Mouse (Mus musculus) bone marrow, adult 2 months (tissue): ENCODE measurements around the gene Creb5. TPM values are rescaled to one million over a fixed set of nuclear protein-coding genes. Genes with fewer than 3 reads are reported as not detected.

Experiments used
- H3K27ac ChIP-seq: fragments of 200-500 bp; 2 replicates; pipeline ENCODE4 v1.5.1; 2012; ENCODE audit warnings: low read depth, mild to moderate bottlenecking, control low read depth, inconsistent platforms, low read length; ENCODE audit not compliant: control insufficient read depth, poor library complexity, insufficient read depth
- H3K4me1 ChIP-seq: fragments of 200-500 bp; 2 replicates; pipeline ENCODE4 v1.6.1; 2011; ENCODE audit warnings: low read length; ENCODE audit not compliant: control insufficient read depth, insufficient read depth
- H3K4me3 ChIP-seq: fragments of 200-500 bp; replicated peaks from 2 replicates; pipeline ENCODE3; 2011; ENCODE audit warnings: mild to moderate bottlenecking, low read depth, low read length, control low read depth; ENCODE audit not compliant: control insufficient read depth
- CTCF ChIP-seq: fragments of 200-500 bp; IDR thresholded peaks from 2 replicates; pipeline ENCODE4 v1.5.1; 2011; ENCODE audit warnings: low read length, control low read depth; ENCODE audit not compliant: control insufficient read depth, insufficient read depth
- POLR2A ChIP-seq: fragments of 200-500 bp; IDR thresholded peaks from 2 replicates; pipeline ENCODE4 v1.6.1; 2011; ENCODE audit warnings: low read depth, mild to moderate bottlenecking, control low read depth, low read length, borderline replicate concordance; ENCODE audit not compliant: control insufficient read depth
- WGBS: fragments of 180-500 bp; shearing (Covaris S2); methylation state at CpG from one replicate; pipeline ENCODE4 v1.1.7; 2018; 5-methylcytosine and 5-hydroxymethylcytosine counted together
- polyA plus RNA-seq: library from polyadenylated mRNA; stranded (reverse); fragments of >200 nt; gene quantifications from 2 replicates; pipeline ENCODE4 v1.2.4, GENCODE M21; 2011; ENCODE audit warnings: low replicate concordance; ENCODE audit not compliant: missing spikeins, insufficient read depth, insufficient read length

Gene Creb5
- polyA plus RNA-seq, 1 experiment, result 4.0 TPM

DNA sequence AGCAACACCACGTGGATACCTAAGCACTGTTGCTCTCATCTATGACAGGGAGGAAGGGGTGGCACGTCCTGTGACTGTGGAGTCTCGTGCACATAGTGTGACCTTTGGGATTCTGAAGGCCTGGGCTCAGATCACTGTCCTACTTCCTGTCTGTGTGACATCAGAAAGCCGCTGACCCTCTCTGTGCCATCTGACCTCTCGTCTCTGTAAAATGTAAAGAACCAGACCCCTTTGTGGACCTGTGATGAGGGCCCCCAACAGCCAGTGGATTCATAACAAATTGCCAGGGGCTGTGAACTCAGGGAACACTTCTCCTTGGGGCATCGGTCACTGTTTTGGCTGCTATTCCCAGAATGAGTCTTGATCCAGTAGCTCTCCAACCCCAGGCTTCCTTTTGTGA is 289.8 kb downstream of the Creb5 start:
- Histone ChIP-seq H3K4me1 (no peaks in the 10 kb centered on the region; the same call in 1 of the 2 replicates), H3K4me3 (no peak overlapping the region), H3K27ac (no peak overlapping the region)
- WGBS, result 79% methylated on average over 6 of the region's 6 CpGs
- TF ChIP-seq POLR2A (no peak), CTCF (no peak)

- no peak for TF ChIP-seq POLR2A
- TF ChIP-seq CTCF, result no peak
- no peak overlapping the region for H3K4me3 ChIP-seq
- 90% methylated on average over 3 of the region's 3 CpGs for WGBS
- no peaks in the 10 kb centered on the region; the same call in 1 of the 2 replicates for H3K4me1 ChIP-seq
- no peak overlapping the region for H3K27ac ChIP-seq
These were observed 290.7 kb downstream of the Creb5 start for GRCm38 (mm10) chr6:53577776-53578175.

DNA sequence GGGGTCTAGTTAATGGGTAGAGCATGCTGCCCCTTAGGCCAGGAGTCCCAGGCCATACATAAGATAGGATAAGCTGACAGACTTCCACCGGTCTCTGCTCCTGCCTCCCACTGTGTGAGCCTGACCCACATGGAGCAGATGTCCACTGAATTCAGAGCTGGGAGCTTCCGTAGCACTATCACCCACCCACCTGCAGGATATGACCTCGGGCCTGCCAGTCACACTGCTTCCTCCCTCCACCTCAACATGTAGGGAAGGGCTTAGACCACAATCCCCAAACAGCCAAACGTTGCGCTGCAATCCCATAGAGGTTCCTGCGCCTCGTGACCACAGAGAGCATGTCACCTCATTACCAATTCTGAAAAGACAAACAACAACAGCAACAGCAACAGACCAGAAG is 293.3 kb downstream of the Creb5 start:
- Histone ChIP-seq H3K4me3 (no peak overlapping the region), H3K27ac (no peak overlapping the region), H3K4me1 (no peaks in the 10 kb centered on the region)
- WGBS, result 7% methylated on average over 7 of the region's 7 CpGs
- TF ChIP-seq POLR2A (no peak), CTCF (no peak)

DNA sequence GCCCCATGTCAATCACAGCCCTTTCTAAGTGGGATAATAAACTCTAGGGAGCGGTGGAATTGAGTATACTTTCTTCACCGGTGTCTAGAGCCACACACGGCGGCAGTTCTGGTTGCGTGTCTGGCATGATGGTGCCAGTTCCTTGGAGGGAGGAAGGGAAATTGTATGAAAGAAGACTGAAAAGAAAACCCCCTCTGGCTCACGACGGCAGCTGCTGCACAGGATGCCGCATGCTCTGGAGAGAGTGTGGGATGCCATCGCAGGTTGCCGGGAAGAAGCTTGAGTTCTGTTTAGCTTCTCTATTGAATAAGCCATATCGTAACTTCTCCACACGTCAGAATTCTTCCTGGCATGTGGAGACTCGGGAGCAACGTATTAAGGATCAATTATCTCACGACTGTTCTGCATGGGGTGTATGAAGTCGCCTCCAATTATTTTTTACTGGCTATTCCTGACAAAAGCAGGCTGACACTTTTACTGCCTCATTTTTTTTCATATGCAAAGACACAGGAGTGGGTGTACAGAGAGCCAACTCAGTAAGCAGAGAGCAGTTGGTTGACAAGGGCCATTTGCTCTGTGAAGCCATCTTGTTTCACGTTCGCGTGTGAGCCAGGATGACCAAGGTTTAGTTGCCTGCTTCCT is 296.3 kb downstream of the Creb5 start:
- no peak for TF ChIP-seq POLR2A
- no peak for TF ChIP-seq CTCF

GRCm38 (mm10) chr6:53584718-53585405 is 297.8 kb downstream of the Creb5 start:
- no peak overlapping the region for H3K27ac ChIP-seq
- H3K4me3 ChIP-seq, result no peak overlapping the region
- no peak for TF ChIP-seq POLR2A
- no peak for TF ChIP-seq CTCF
- H3K4me1 ChIP-seq, result no peaks in the 10 kb centered on the region
- WGBS, result 5% methylated on average over 10 of the region's 10 CpGs

More for the DNA sequence above, 296.3 kb downstream of the Creb5 start:
- H3K4me3 ChIP-seq, result no peak overlapping the region
- H3K4me1 ChIP-seq, result no peaks in the 10 kb centered on the region
- no peak overlapping the region for H3K27ac ChIP-seq
- WGBS, result 78% methylated on average over 19 of the region's 19 CpGs

GRCm38 (mm10) chr6:53589746-53590145 is 302.7 kb downstream of the Creb5 start:
- peak overlapping the region; percentile 36 for H3K4me3 ChIP-seq
- TF ChIP-seq CTCF (no peak), POLR2A (no peak)
- H3K27ac ChIP-seq, result no peak overlapping the region; the same call in 1 of the 2 replicates
- H3K4me1 ChIP-seq, result no peaks in the 10 kb centered on the region; the same call in 1 of the 2 replicates
- 22% methylated on average over 6 of the region's 6 CpGs for WGBS

GRCm38 (mm10) chr6:53592230-53592629 is 305.2 kb downstream of the Creb5 start:
- no peak overlapping the region for H3K4me3 ChIP-seq
- no peak overlapping the region for H3K27ac ChIP-seq
- TF ChIP-seq POLR2A (no peak), CTCF (no peak)
- WGBS, result 19% methylated on average over 5 of the region's 5 CpGs
- H3K4me1 ChIP-seq, result no peaks in the 10 kb centered on the region; the same call in 1 of the 2 replicates

DNA sequence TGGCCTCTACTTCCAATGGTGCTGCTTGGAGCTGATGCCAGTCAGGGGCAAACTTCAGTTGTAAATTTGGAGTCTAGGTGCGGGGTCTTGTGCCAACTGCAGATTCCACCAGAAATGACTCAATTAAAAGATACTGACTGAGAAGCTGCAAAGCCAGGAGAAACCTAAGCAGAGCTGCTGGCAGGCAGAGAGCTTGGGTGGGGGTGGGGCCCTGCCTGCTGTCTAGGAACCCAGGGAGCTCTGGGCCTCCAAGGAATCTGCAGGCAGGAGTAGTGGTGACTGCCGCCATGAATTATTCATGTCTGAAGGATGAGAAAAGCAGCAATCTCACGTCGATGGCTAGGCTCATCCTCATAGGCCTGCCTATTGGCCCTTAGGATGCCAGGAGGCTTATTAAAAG is 306.5 kb downstream of the Creb5 start:
- Histone ChIP-seq H3K4me3 (no peak overlapping the region), H3K4me1 (no peaks in the 10 kb centered on the region; the same call in 1 of the 2 replicates), H3K27ac (no peak overlapping the region)
- TF ChIP-seq CTCF (no peak), POLR2A (no peak)
- 73% methylated on average over 4 of the region's 4 CpGs for WGBS
